Mouse (Mus musculus) neutrophil, adult 5-6 weeks (primary cell): Measurements from ENCODE around the gene Arid1b. TPM values are rescaled to one million over a fixed set of nuclear protein-coding genes. Genes with fewer than 3 reads are reported as not detected.
A peak's percentile ranks its signal among the peaks of the same experiment; 100 is the strongest.

Experiments
- ATAC-seq: fragments of 151-379, 151-347 bp; 2 replicates; pipeline ENCODE4 v1.8.0; 2017; ENCODE audit warnings: mild to moderate bottlenecking, moderate TSS enrichment; ENCODE audit not compliant: insufficient number of reproducible peaks, poor library complexity, low FRiP score, severe bottlenecking; ENCODE audit errors: extremely low read depth
- total RNA-seq: library from RNA; stranded (forward); fragments of 200-1000 nt; gene quantifications from 2 replicates; pipeline ENCODE4 v1.2.3, GENCODE M21; 2017

Arid1b gene
- total RNA-seq, 1 experiment from 2014 or later = 54.9 TPM

- ATAC-seq = no peak
Measured at GRCm38 (mm10) chr17:5269302-5269701, 275.2 kb downstream of the Arid1b start.

GRCm38 (mm10) chr17:5269774-5270173, 275.6 kb downstream of the Arid1b start:
- no peak for ATAC-seq

GRCm38 (mm10) chr17:5270823-5271222, 276.7 kb downstream of the Arid1b start:
- ATAC-seq = no peak

GRCm38 (mm10) chr17:5273118-5273517, 279.0 kb downstream of the Arid1b start:
- no peak for ATAC-seq

GRCm38 (mm10) chr17:5273685-5274084, 279.6 kb downstream of the Arid1b start:
- no peak for ATAC-seq

GRCm38 (mm10) chr17:5274429-5274828, 280.3 kb downstream of the Arid1b start:
- no peak for ATAC-seq

- ATAC-seq = no peak
Measured at GRCm38 (mm10) chr17:5275749-5276148, 281.6 kb downstream of the Arid1b start.

GRCm38 (mm10) chr17:5277137-5277871, 283.2 kb downstream of the Arid1b start:
- no peak for ATAC-seq

- ATAC-seq = no peak
Measured at GRCm38 (mm10) chr17:5280499-5281053, 286.4 kb downstream of the Arid1b start.

GRCm38 (mm10) chr17:5284783-5285182, 290.7 kb downstream of the Arid1b start:
- no peak for ATAC-seq

GRCm38 (mm10) chr17:5285877-5286440, 291.8 kb downstream of the Arid1b start:
- no peak for ATAC-seq

- no peak for ATAC-seq
Measured at GRCm38 (mm10) chr17:5286571-5287209, 292.6 kb downstream of the Arid1b start.

GRCm38 (mm10) chr17:5287210-5287591, 293.1 kb downstream of the Arid1b start:
- no peak for ATAC-seq

- ATAC-seq = no peak
Measured at GRCm38 (mm10) chr17:5287641-5288040, 293.5 kb downstream of the Arid1b start.

GRCm38 (mm10) chr17:5293653-5294584, 299.8 kb downstream of the Arid1b start:
- no peak for ATAC-seq

GRCm38 (mm10) chr17:5295086-5295947, 301.2 kb downstream of the Arid1b start:
- peak; percentile 83 for ATAC-seq

GRCm38 (mm10) chr17:5295948-5296262, 301.8 kb downstream of the Arid1b start:
- ATAC-seq = no peak

GRCm38 (mm10) chr17:5297491-5297890, 303.4 kb downstream of the Arid1b start:
- ATAC-seq = no peak
